Mouse (Mus musculus): ENCODE data around the gene Tuba3b. TPM values are rescaled to one million over a fixed set of nuclear protein-coding genes. Genes with fewer than 3 reads are reported as not detected.

The Tuba3b gene
- polyA plus RNA-seq, 1 experiment from 2014 or later = not detected

DNA sequence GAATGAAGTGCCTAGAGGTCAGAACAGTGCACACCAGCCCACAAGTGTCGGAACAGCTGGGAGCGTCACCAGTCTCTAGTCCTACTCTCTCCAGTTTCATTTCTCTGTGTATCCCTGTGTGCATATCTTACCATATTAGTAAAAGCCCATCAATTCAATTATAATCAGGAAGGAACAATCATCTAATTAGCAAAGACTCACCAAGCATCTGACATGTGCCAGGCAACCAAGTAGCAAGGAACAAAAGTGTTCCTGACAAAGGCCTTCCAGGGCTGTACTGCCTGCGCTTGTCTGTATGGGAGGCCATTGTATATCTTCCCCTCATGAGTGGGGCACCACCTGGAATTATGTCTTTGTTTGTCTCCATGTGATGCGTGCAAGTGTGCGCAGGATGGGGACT is 4.7 kb upstream of the Tuba3b start:
- Histone ChIP-seq H3K9me3 (no peaks in the 10 kb centered on the region), H3K27me3 (no peaks in the 10 kb centered on the region), H3K36me3 (no peaks in the 10 kb centered on the region), H3K27ac (replicated peaks) (no peak overlapping the region), H3K4me2 (no peak overlapping the region), H3K4me1 (replicated peaks) (no peaks in the 10 kb centered on the region), H3K4me3 (no peak overlapping the region), H3K9ac (no peak overlapping the region)
- WGBS = 71% methylated on average over 5 of the region's 5 CpGs
- ATAC-seq (ENCODE audit: low FRiP score, low read depth) = no peak

DNA sequence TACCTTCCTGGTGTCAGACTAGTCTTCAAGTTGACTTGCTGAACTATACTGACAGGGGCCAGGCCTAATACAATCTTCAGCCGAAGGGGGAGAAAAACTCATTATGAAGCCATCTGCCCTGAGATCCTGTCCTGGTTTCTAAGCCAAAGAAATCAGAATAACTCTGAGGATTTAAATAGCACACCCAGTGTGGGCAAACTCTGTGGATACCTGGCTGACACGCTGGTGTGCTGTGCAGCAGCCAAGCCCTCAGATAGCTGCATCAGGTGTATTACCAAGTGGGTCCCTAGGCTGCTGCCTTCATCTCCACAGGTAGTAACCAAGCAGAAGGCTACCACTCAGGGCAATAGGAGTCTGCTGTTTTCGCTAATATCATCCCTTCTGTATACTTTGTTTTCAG is 2.9 kb upstream of the Tuba3b start:
- no peak overlapping the region for H3K4me2 ChIP-seq
- no peaks in the 10 kb centered on the region for H3K4me1 ChIP-seq (replicated peaks)
- H3K36me3 ChIP-seq = no peaks in the 10 kb centered on the region
- 80% methylated on average over 3 of the region's 3 CpGs for WGBS
- ATAC-seq (ENCODE audit: low FRiP score, low read depth) = no peak
- no peak overlapping the region for H3K4me3 ChIP-seq
- no peak overlapping the region for H3K27ac ChIP-seq (replicated peaks)
- H3K9me3 ChIP-seq = no peaks in the 10 kb centered on the region
- no peak overlapping the region for H3K9ac ChIP-seq
- no peaks in the 10 kb centered on the region for H3K27me3 ChIP-seq

DNA sequence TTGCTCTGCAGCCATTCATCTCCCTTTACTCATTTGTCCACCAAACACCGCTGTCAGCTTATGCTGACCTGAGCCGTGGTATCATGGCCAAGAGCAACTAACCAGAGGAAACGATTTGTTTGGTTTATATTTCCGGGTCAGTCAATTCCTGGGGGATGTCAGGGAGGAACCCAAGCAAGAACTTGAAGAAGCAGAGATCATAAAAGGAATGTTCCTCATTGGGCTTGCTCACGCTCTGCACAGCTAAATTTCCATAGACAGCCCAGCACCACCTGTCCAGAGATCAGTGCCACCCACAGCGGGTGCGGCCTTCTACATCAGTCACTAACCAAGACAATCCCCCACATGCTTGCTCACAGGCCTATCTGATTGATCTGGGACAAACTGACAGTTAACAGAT is 1.3 kb upstream of the Tuba3b start, which contains the start of gene Lmntd1:
TSS of gene Lmntd1 (minus strand) at position 101 of the 400 bp plus-strand sequence.
- no peaks in the 10 kb centered on the region for H3K27me3 ChIP-seq
- no peak within 1 kb of the TSS for H3K4me2 ChIP-seq
- WGBS = 80% methylated on average over 7 of the region's 7 CpGs
- no peak for ATAC-seq (ENCODE audit: low FRiP score, low read depth)
- H3K9me3 ChIP-seq = no peaks in the 10 kb centered on the region
- H3K9ac ChIP-seq = no peak within 1 kb of the TSS
- H3K36me3 ChIP-seq = no peaks in the 10 kb centered on the region
- no peak within 1 kb of the TSS for H3K27ac ChIP-seq (replicated peaks)
- H3K4me3 ChIP-seq = no peak within 1 kb of the TSS
- no peaks in the 10 kb centered on the region for H3K4me1 ChIP-seq (replicated peaks)

DNA sequence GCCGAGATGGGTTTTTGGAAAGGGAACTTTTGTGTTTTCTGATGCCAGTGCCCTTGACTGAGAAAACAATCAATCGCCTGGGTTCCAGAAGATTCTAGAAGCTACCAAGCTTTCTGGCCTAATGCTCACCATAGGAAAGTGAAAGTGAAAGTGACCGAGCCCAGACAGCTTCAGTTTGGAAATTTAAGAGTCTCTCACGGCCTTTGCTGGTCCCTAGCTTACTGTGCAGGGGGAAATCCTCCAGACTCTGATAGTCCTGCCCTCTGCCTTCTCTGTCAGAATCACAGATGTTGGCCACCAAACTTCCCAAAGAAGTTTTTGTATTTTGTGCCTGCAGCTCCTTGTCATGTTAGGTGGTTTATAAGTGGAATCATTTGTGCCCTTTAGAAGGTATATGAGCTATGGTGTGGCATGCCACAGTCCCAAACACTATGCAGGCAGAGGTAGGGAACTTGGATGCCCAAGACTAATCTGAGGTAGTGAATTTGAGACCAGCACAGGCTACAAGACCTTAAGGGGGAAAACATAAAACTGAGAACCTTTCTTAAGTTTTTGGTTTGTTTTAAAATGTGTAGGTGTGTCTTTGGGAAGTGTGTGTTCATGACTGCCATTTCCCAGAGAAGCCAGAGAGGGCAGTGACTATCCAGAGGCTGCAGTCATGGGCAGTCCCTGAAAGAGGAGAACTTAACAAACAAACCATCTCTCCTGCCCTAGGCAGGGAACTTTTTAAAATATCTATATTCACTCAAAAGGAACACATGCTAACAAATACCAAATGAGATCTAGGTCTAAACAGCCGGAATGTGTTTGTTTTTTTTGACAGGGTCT is 1.1 kb downstream of the Tuba3b start:
- 93% methylated on average over 5 of the region's 5 CpGs for WGBS
- H3K36me3 ChIP-seq = no peaks in the 10 kb centered on the region
- H3K27me3 ChIP-seq = no peaks in the 10 kb centered on the region
- no peak overlapping the region for H3K9ac ChIP-seq
- no peaks in the 10 kb centered on the region for H3K4me1 ChIP-seq (replicated peaks)
- no peak overlapping the region for H3K27ac ChIP-seq (replicated peaks)
- H3K4me3 ChIP-seq = no peak overlapping the region
- no peak for ATAC-seq (ENCODE audit: low FRiP score, low read depth)
- no peaks in the 10 kb centered on the region for H3K9me3 ChIP-seq
- no peak overlapping the region for H3K4me2 ChIP-seq

DNA sequence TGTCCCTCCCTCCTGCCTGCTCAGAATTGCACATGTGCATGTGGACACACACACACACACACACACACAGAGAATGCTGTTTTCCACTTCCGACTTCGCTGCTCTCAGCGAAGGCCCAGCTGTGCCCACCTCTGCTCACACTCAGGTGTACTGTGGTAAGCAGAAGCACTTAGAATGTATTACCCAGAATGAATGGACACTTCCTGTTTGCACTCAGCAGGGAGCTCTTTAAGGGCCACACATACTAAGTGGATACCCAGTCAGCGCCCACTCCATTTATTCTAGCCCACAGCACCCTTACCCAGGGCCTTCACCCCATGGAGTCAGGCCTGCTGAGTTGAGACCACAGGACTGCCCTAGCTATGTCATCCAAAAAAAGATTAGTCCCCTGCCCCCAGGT is 7.6 kb downstream of the Tuba3b start:
- no peak overlapping the region for H3K9ac ChIP-seq
- H3K4me3 ChIP-seq = no peak overlapping the region
- no peaks in the 10 kb centered on the region for H3K27me3 ChIP-seq
- 91% methylated on average over 4 of the region's 4 CpGs for WGBS
- no peak overlapping the region for H3K27ac ChIP-seq (replicated peaks)
- no peaks in the 10 kb centered on the region for H3K36me3 ChIP-seq
- no peak for ATAC-seq (ENCODE audit: low FRiP score, low read depth)
- no peaks in the 10 kb centered on the region for H3K9me3 ChIP-seq
- 0 out of 2 replicates have a peak, but pooled peaks cover 2% of the 10 kb centered on the region for H3K4me1 ChIP-seq (replicated peaks)
- no peak overlapping the region for H3K4me2 ChIP-seq

DNA sequence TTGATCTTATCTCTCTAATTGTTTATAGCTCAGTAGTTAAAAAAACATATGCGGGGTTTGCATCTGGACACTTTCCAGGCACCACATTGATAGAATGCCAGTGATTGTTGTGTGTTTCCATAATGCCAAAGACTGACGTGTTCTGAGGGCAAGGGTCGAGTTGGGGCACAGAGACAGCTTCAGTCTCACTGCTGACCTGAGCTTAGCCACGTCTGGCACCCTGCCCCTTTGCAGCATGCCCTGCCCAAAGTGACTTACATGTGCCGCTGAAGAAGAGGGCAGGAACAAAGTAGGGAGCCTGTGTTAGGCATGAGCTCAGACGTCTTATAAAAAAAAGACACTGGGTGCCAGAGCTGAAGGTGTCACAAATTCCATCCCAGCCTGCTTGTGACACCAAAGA is 14.7 kb downstream of the Tuba3b start:
- Histone ChIP-seq H3K4me1 (replicated peaks) (peaks cover 9% of the 10 kb centered on the region; the same call in 1 of the 2 replicates), H3K9me3 (no peaks in the 10 kb centered on the region), H3K9ac (no peak overlapping the region), H3K36me3 (no peaks in the 10 kb centered on the region), H3K4me2 (no peak overlapping the region), H3K27me3 (no peaks in the 10 kb centered on the region), H3K27ac (replicated peaks) (no peak overlapping the region), H3K4me3 (no peak overlapping the region)
- no peak for ATAC-seq (ENCODE audit: low FRiP score, low read depth)
- 52% methylated on average over 6 of the region's 6 CpGs for WGBS

DNA sequence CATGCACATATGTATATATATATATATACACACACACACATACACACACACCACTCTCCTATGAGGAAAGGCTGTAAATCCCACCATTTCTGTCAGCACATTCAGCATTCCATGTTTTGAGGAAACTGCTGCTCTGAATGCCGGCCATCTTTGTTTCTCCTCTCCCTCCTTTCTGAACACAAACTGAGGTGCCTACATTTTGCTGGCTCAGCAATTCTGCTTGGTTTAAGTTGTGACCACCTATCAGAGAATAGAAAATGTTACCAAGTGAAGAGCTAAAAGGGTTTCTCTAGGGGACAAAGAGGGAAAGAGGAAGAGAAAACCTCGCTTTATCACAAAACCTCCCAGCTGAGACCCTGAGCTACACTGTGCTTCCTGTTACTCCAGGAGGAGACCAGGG is 18.9 kb downstream of the Tuba3b start:
- H3K27ac ChIP-seq (replicated peaks) = no peak overlapping the region
- H3K36me3 ChIP-seq = no peaks in the 10 kb centered on the region
- no peaks in the 10 kb centered on the region for H3K4me1 ChIP-seq (replicated peaks)
- H3K4me3 ChIP-seq = no peak overlapping the region
- no peak for ATAC-seq (ENCODE audit: low FRiP score, low read depth)
- no peak overlapping the region for H3K9ac ChIP-seq
- no peaks in the 10 kb centered on the region for H3K9me3 ChIP-seq
- WGBS = 85% methylated on average over 2 of the region's 2 CpGs
- H3K27me3 ChIP-seq = no peaks in the 10 kb centered on the region
- no peak overlapping the region for H3K4me2 ChIP-seq

DNA sequence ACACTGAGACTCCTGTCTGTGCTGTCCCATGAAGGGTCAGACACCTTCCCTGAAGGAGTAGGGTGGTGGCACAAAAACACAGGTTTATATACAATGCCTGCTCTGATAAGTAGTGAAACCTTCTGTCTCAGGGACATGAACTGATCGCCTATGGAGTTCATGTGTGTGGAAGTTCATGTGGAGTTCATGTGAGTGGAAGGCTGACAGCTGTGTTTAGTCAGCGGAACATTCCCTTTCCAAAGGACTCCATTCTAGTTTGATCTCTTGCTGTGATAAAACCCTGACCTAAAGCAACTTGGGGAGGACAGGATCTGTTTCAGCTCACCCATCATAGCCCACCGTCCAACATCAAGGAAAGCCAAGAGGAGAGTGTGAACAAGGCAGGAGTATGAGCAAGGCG is 21.1 kb downstream of the Tuba3b start:
- no peak overlapping the region for H3K4me3 ChIP-seq
- no peaks in the 10 kb centered on the region for H3K4me1 ChIP-seq (replicated peaks)
- no peak overlapping the region for H3K9ac ChIP-seq
- WGBS = 79% methylated on average over 4 of the region's 4 CpGs
- no peak overlapping the region for H3K4me2 ChIP-seq
- H3K27me3 ChIP-seq = no peaks in the 10 kb centered on the region
- no peaks in the 10 kb centered on the region for H3K9me3 ChIP-seq
- H3K27ac ChIP-seq (replicated peaks) = no peak overlapping the region
- H3K36me3 ChIP-seq = no peaks in the 10 kb centered on the region
- no peak for ATAC-seq (ENCODE audit: low FRiP score, low read depth)

DNA sequence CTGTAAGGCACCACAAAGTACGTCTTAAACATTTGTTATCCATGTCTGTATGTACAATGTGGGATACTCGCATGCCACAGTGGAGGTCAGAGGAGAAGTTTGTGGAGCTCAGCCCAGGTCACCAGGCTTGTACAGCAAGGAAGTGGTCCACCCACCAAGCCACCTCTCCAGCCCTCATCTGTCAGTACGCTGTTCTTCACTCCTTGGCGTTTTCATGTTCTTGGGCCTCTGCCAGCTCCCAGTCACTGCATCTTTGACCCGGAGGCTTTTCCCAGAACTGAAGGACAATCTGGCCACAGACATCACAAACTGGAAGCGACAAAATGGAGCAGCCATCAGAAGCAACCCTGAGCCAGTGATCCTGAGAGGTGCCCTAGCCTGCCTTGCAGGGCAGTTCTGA is 22.7 kb downstream of the Tuba3b start:
- Histone ChIP-seq H3K27ac (replicated peaks) (no peak overlapping the region), H3K36me3 (no peaks in the 10 kb centered on the region), H3K4me3 (no peak overlapping the region), H3K9ac (no peak overlapping the region), H3K4me1 (replicated peaks) (no peaks in the 10 kb centered on the region), H3K4me2 (no peak overlapping the region), H3K27me3 (no peaks in the 10 kb centered on the region), H3K9me3 (no peaks in the 10 kb centered on the region)
- 65% methylated on average over 6 of the region's 6 CpGs for WGBS
- no peak for ATAC-seq (ENCODE audit: low FRiP score, low read depth)

DNA sequence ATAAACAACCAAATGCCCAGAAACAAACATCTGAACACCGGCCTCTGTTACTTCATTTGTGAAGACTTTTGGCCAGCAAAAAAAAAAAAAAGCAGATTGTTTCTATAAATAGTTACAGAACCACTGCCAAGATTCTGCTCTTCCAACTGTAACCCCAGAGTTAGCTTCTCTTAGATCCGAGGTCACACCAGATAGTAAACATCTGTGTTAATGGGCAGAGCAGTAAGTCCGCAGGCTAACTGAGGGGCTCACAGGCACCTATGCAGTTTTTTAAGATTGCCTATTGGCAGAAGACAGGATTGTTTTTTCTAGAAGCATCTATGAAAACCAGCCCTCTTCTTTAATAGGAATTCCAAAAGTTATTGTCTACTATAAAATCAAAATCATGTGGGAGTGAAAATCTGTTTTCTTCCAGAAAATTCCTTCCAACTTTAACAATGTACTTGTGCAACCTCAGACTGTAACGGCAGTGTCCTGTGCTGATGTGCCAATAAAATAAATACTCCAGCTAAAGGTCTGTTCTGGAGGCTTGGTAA is 25.5 kb downstream of the Tuba3b start:
- no peak for ATAC-seq (ENCODE audit: low FRiP score, low read depth)
- H3K9me3 ChIP-seq = no peaks in the 10 kb centered on the region
- no peaks in the 10 kb centered on the region for H3K36me3 ChIP-seq
- H3K9ac ChIP-seq = no peak overlapping the region
- H3K27me3 ChIP-seq = no peaks in the 10 kb centered on the region
- 82% methylated on average over 4 of the region's 4 CpGs for WGBS
- no peaks in the 10 kb centered on the region for H3K4me1 ChIP-seq (replicated peaks)
- no peak overlapping the region for H3K4me3 ChIP-seq
- no peak overlapping the region for H3K27ac ChIP-seq (replicated peaks)
- H3K4me2 ChIP-seq = no peak overlapping the region

DNA sequence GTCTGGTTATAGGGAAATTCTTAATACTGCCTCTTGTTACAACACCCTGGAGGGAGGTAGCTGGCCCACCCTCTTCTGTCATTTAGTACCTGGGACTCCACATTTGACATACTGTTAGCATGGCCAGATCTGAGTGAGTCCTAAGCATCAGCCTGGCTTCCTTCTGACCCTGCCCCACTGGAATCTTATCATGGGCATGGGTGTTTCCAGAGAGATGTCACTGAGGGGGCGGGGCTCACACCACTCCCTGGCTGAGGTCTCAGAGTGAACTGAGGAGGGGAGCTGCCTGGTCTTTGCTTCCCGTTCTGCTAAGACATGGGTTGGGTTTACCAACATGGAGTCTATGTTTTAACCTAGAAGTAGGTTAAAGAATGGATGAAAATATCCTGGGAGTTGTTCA is 36.4 kb downstream of the Tuba3b start:
- no peak for ATAC-seq (ENCODE audit: low FRiP score, low read depth)
- Histone ChIP-seq H3K27ac (replicated peaks) (no peak overlapping the region), H3K9me3 (no peaks in the 10 kb centered on the region), H3K9ac (no peak overlapping the region), H3K4me3 (no peak overlapping the region), H3K4me1 (replicated peaks) (no peaks in the 10 kb centered on the region), H3K36me3 (no peaks in the 10 kb centered on the region), H3K27me3 (no peaks in the 10 kb centered on the region), H3K4me2 (no peak overlapping the region)
- WGBS = 79% methylated on average over 2 of the region's 2 CpGs

DNA sequence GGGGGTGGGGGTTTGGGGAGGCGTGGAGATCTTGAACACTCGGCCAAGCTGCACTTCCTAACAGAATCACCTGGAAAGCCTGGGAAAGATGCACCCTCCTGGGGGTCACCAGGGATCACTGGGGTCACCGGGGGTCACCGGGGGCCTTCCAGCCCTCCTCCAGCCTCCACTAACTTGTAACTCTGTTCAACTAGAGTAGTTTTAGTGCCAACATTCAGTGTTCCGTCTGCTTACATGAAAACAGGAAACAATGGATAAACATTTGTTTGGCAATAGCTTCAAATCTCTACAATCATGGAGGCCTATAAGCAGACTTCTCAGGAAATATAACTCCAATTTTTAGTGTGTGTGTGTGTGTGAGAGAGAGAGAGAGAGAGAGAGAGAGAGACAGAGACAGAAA is 37.4 kb downstream of the Tuba3b start:
- H3K27me3 ChIP-seq = no peaks in the 10 kb centered on the region
- no peak overlapping the region for H3K4me2 ChIP-seq
- ATAC-seq (ENCODE audit: low FRiP score, low read depth) = no peak
- H3K27ac ChIP-seq (replicated peaks) = no peak overlapping the region
- H3K4me1 ChIP-seq (replicated peaks) = no peaks in the 10 kb centered on the region
- no peak overlapping the region for H3K4me3 ChIP-seq
- no peaks in the 10 kb centered on the region for H3K36me3 ChIP-seq
- H3K9me3 ChIP-seq = no peaks in the 10 kb centered on the region
- 84% methylated on average over 5 of the region's 5 CpGs for WGBS
- H3K9ac ChIP-seq = no peak overlapping the region

DNA sequence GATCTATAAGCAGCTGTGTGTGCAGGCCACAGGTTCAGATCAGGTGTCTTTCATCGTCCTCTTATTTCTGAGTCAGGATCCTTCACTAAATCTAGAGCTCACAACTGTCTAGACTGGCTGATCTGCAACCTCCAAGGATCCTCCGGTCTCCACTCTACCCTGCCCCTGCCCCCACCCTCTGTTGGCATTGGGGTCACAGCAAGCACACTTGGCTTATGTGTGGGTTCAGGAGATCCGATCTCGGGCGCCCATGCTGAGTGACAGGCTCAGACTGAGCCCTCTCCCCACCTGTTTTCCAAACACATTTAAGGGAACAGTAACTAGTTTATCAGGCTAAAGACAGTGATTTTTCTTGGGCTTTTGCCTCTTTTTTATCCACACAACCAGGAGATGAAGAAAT is 38.1 kb downstream of the Tuba3b start:
- Histone ChIP-seq H3K4me1 (replicated peaks) (no peaks in the 10 kb centered on the region), H3K4me2 (no peak overlapping the region), H3K9me3 (no peaks in the 10 kb centered on the region), H3K9ac (no peak overlapping the region), H3K27ac (replicated peaks) (no peak overlapping the region), H3K4me3 (no peak overlapping the region), H3K36me3 (no peaks in the 10 kb centered on the region), H3K27me3 (no peaks in the 10 kb centered on the region)
- ATAC-seq (ENCODE audit: low FRiP score, low read depth) = no peak
- WGBS = 86% methylated on average over 5 of the region's 5 CpGs
